Mouse (Mus musculus): Measurements from ENCODE around the gene Cep44.

Cep44 gene

DNA sequence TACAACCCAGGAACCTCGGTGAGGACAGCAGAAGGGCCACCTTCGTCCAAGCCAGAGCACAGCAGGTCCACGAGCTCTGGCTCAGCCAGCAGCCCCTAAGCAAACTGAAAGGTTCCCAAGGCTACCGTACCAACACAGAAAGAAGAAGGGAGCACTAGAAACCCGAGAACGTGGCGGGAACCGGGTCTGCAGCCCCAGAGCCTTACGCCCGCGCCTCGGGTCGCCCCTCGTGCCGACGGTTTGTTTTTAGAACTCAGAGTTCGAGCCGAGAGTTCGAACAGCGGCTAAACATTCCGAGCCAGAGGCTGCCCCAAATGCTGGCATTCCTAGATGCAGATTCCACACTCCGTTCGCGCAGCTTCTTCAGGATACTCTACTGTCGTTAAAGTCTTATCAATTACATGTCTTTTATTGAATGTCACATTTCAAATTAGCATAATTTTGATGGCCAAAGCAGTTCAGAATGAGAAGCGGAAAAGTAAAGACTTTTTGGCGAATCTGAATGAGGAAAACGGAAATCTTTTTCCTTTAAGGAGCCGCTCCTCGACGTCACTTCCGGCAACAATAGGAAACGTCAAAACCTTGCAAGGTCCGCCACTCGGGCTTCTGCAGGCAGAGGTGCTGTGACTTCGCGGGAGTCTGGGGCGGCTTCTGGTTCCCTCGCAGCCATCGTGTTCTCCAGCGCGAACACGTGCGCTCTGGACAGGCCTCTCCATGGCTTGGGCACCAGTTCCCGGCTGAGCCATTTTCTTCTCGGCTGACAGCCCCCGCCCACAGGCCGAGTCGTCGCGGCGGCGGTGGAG, at the start of gene Cep44, which contains the start of gene Fbxo8:
Gene Cep44 (minus strand): TSS at position 490 of the 803 bp plus-strand sequence.
Gene Fbxo8 (plus strand): TSS at position 533 of the 803 bp plus-strand sequence.
- peak; percentile 84 for DNase-seq

DNA sequence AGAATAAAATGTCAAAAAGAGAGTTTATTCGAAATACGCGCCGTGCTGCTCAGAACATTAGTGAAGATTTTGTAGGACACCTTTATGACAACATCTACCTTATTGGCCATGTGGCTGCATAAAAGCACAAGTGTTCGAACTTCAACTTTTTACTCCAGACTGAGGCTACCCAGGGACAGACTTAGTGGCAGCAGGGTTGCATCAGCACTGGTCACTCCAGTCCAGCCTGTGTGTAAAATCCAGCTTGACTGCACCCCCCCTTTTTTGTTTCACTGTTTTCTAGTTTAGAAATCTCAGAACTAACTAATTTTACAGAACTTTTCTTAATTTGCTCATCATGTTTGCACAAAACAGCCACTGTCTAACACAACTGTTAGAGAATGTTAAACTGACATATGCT, 40.7 kb upstream of the Cep44 start:
- no peak for DNase-seq

DNA sequence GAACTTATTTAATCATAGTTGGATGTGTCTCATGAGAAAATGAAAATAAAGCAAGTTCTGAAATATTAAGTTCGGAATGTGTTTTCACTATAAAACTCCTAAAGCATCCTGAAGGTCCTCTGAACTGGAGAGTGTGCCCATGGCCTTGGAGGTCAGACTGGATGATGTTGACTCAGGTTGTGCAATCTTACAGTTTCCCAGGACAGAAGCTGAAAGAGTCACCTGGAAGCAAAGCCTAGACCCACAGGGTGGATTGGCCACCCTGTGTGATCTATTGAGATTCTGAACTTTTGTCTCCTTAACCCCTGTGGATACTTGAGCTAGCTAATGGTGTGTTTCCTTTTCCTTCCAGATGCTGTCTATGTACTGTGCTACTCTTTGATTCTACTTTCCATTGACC, 40.2 kb upstream of the Cep44 start:
- no peak for DNase-seq

DNA sequence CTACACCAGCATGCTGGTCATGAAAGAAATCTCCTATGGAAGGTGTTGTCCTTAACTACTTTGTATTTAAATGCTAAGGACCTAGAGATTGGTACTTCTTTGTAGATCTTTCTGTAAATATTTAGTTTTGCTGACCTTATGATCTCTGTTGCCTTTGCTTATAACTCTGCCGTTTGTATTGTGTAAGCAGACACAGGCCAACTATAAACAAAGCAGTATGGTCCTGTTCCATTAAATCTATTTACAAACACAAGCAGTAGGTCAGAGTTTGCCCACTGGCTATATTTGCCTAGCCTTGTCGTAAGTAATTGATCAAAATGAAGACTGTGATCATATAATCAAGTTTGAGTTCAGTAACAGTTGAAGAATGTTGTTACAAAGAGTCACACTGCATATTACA, 38.2 kb upstream of the Cep44 start:
- DNase-seq = no peak

DNA sequence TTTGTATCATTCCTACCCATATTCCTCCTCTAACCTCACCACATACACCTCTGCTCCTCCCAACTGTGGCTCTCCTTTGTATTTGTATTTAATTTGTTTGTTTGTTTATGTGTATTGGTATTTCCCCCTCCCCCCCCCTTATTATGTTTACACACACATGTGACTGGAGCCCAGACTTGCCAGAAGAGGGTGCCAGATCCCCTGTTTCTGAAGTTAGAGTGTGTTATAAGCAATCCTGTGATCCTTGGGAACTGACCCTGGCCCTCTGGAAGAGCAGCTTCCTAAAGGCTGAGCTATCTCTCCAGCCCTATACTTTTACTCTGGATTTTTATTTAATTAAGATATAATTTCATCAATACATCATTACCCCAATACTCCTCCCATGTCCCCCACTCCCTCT, 32.0 kb upstream of the Cep44 start:
- DNase-seq = no peak

DNA sequence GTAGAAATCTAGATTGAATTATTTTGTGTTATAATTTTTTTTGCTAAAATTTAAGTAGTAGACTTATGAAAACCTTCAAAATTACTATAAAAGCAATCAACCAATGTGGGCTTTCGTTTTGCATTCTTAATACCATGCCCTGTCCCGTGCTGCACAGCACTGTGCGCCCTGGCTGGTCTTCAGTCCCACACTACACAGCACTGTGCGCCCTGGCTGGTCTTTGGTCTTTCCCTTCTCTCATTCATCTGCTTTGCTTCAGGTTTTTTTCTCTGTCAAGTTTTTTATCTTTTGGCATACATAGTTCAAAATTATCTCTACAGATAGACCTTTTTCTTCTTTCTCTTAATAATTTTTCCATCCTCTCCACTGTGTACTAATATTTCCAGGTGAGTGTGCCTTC, 30.1 kb upstream of the Cep44 start:
- no peak for DNase-seq

DNA sequence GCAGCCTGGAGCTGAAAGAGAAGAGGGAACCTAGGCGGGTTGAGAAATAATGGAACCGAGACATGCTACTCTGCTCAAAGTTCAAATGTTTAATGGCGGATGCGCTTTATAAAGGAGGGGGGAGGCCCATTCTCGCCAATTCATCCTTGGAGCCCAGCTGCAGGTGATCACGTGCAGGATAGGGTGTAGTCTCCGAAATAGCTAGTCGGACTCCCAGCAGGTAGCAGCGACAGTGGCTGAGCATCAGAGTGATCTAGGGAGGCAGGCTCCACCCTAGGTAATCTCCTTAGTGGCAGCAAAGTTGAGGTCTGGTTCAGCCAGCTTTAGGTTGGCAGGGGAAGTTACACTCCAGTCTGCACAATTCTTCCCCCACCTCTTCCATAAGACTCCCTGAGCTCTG, 16.0 kb upstream of the Cep44 start:
- no peak for DNase-seq

DNA sequence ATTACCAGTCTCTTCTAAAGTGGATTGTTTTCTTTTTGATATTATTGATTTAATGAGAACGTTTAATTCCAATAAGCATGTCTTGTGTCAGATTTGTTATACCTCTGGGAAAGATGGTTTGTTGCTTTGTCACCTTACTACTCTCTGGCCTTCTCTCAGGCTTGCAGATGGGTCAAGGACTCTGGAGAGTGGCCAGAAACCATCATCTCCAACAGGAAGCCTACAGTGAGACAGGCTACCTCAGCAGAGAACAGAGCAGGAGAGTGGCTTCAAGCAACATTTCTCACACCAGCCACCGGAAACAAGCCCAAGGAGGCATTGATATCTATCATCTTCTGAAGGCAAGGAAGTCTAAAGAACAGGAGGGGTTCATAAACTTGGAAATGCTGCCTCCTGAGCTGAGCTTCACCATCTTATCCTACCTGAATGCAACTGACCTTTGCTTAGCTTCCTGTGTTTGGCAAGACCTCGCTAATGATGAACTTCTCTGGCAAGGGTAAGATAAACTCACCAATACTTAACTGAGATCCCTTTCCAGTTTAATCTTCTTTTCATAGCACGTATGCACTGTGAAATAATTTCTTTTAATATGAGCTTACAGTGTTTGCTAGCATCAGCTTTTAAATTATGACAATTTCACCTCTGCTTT, 13.7 kb upstream of the Cep44 start:
- DNase-seq = no peak

DNA sequence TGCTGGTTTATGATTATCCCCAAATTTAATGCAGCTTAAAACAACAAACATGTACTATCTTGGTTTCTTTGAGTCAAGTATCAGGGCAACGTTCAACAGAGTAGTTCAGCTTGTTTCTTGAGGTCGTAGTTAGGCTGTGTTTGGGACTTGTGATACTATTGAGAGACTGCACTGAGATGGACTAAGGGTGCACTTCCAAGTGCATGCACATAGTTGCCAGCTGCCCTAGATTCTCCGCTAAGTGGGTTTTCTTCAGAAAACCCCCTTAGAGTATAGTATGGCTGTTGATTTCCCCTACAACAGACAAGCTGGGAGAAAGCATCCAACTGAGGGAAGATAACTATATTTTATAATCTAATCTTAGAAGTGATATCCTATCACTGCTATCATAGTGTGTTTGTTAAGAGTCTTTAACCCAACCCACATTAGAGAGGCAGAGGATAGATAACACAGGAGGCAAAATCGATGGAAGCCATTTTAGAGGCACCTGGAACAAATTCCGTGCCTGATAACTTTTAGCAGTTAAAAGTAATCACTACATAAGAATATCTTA, 1.8 kb upstream of the Cep44 start:
- DNase-seq = no peak

DNA sequence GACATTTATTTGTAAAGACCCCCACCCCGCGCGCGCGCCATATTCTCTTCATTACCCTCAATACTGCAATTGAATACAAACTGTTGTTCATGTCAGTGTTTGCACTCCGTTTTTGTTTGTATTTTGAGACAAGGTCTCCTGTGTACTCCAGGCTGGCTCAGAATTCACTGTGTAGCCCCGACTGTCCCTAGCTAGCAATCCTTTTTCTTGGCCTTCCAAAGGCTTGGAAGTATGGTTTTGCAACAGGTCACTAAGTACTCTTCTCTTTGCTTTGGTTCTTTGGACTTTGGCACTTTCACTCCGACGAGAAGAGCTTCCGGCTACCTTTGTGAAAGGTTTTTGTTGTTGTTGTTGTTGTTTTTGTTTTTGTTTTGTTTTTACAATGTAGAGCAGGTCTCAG, 1.2 kb upstream of the Cep44 start:
- no peak for DNase-seq

DNA sequence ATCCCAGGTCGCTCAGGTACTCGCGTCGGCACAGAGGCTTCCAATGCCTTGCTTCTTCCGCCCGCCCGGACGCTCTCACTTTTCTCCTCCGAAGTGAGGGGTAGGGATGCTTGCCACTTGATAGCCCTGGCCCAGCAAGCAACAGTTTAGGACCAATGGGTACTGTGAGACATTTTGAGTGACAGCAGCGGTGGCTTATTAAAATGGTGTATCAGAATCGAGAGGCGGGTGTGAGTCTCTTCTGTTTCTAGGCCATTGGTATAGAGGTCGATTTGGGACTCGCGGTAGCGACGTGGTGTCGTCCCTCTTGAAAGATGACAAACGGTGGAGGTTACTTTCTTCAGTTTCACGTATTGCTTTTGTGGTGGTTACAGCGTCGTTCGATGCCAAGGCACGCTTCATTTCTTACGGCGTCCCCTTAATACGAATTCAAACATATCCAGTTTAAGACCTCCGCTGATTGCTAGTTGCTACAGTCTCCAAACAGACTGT, 560 bp upstream of the Cep44 start:
- peak; percentile 83 for DNase-seq

DNA sequence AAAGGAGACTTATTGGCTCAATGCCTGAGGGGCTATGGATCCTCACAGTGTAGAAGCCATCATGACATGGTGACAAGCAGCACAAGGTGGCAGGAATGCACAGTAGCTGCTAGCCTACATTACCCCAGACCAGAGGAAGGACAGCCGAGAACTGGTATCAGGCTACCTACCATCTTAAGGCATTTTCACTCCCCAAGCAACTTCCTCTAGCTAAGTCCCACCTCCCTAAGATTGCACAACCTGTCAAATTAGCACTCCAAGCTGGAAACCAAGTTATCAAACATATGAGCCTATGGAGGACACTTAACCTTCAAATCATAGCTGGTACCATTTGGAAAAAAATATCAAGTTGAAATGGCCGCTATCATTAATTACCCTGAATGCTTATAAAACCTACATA, 3.0 kb downstream of the Cep44 start:
- DNase-seq = no peak

DNA sequence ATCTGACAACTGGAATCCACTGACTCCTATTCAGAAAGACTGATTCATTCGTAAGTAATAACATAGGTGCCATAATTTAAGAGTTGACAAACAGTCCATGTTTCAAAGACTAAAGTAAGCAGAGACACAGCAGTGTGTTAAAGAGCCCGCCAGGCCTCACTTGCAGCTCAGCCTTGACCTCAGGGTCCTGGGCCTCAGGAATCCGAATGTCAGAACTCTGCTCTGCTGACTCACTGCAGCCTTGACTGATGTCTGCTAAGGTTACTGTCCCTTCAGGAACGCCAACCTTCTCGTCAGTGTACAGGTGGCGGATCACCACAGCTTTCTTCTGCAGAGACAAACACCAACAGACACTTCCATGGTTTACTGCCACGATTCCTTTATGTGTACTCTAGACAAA, 10.1 kb downstream of the Cep44 start:
- no peak for DNase-seq

DNA sequence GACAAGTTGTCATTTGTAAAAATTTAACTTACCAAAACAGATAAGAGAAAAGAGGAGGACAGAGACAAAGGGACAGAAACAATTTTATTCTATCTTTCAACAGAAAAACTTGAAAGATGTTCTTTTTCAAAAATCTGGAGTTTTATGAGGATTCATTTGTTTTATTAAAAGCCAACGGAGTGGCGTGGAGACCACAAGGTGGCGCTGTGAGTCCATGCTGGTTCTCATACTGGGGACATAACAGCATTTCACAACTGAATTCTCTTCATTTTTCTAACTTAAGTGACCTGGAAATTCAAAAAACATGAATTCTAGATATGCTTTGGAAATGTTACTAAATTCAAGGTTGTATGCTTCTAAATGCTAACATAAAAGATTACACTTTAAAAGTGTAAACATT, 20.5 kb downstream of the Cep44 start:
- peak; percentile 75 for DNase-seq

DNA sequence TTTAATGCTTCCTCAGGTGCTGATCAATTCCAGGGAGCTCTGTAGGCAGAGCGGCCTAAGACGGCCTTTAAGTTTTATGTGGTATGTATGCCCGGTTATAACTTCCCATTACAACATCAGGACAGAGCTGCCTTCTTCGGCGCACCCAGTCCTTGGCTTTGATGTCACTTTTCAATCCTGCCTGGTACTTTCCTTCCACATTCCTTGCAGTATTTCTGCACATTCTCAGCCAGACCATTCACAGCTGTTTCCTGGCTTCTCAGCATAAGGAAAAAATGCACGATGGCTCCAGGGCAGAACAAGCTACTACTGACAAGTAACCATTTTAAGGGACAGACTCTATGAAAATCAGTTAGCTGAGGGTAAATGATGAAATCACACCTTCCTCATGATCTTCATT, 22.0 kb downstream of the Cep44 start:
- DNase-seq = no peak

DNA sequence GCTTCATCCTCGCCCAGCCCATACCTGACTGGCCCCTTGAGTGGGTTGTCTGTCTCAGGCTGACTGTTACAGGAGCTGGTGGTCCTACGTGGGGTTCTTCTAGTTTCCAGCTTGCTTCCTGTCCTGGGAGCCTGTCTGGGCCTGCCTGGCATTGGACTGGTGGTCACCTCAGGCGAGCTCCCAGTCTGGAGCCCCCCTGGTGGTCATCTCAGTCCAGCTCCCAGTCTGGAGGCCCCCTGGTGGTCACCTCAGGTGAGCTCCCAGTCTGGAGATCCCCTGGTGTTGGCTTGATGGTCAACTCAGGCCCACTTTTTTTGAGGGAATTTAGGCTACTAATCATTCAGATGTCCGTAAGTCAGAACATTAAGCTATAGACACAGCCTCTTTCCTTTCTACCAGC, 29.8 kb downstream of the Cep44 start:
- no peak for DNase-seq

DNA sequence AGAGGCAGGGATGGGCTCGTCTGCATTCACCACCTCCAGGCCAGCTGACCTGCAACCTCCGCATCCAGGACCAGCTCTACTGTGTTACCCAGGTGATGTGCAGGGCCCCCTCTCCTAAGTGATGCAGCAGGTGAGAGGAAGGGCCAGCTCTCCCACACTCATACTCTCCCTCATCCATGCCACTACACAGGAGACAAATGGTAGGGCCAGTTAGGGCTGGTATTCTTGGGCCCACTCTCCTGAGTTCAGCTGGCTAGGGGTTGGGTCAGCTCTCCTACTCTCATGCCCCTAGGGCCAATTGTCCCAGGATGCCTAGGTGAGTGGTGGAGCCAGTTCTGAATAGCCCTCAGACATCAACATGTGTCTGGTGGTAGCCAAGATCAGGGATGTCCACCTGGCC, 30.6 kb downstream of the Cep44 start:
- DNase-seq = no peak

DNA sequence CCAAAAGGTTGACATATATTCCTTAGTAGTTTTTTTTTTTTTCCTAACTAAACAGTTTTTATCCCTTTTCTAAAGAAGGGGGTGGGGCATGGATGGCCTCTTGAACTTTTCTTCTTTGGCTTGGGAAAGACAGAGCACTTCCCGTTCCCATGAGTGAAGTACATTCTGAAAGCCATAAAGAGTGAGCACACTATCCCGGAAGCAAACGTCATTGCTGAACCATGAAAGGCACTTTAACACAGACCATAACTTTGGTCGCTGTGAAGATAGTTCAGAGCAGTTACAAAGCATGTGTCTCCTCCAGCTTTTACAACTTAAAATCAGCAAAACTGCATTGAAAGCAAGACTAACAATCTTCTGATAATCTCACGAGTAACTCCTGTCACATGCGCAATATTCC, 32.0 kb downstream of the Cep44 start:
- DNase-seq = no peak

DNA sequence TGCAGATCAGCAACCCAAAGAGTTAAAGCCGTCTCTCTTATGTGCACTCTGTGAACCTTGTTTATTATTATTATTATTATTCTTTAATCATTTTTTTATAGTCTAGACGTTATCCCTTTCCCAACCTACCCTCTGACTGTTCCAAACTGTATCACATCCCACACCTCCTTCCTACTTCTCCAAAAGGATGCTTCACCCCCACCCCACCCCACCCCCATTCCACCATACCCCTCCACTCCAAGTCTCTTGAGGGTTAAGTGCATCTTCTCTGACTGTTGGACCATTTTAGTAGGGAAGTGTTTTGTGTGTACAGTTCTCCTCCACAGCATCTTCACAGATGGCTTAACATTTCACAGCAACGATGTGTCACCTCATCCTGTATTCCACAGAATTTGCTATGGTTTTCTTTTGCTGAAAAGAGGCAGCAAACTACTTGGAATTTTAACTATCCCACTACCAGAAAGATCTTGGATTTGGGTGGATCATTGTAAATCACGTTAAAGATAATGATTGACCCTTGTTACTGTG, 41.8 kb downstream of the Cep44 start:
- no peak for DNase-seq

DNA sequence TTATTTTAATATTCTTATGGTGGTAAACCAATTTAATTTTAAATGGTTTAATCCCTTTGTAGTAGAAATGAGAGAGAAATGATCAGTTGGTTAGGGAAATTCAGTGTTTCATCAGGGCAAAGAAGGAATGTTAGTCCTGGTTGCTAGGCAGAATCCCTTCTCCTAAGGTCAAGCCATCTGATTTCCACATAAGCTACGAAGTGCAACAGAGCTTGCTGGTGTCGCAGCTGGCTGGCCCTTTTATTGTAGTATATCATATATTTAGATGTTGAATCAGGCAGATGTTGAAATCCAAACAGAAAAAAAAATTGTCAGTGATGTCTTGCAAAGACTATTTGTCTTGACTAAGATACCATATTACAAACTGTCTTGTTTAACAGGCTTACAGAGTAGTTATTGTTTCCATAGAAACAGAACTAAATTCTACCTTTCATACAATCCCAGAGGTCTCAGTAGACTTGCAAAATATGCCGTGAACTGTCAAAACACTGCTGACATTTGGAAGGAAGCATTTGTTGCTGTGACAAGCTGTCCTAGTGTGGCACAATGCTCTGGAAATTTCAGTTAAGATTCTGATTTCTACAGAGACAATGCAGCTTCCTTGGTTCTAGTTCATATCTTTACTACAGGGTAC, 42.4 kb downstream of the Cep44 start:
- no peak for DNase-seq

DNA sequence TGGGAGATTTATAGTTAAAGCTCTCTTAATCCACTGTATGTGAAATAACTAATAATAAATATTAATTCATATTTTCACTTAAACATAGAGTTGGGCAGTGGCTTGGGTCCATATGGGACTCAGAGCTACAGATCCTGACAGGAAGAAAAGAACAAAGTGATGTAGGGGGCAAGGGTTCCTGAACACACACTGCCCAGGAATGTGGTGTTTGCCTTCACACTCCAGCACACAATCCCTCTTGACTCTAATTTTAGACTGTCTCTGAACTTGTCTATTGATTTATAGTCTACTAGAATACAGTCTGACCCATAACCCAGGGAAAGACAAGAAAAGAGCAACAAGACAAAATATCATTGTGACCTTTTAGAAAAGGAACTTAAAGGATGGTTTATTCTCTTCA, 48.9 kb downstream of the Cep44 start:
- DNase-seq = no peak

DNA sequence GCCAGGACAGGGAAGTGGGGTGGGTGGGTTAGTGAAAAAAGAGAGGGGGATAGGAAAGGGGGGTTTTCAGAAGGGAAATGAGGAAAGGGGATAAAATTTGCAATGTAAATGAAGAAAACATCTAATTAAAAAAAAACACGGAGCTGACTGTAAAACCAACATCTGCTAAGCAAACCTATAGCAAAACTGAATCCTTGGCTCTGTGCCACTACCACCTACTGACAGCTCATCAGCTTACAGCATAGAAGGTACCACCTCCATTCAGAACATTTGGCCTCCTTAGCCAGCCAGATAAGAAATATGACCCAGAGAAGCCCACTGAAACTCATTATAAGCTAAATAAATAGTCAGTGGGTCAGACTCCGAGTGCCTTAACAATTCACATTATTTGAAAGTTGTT, 61.4 kb downstream of the Cep44 start:
- DNase-seq = no peak

DNA sequence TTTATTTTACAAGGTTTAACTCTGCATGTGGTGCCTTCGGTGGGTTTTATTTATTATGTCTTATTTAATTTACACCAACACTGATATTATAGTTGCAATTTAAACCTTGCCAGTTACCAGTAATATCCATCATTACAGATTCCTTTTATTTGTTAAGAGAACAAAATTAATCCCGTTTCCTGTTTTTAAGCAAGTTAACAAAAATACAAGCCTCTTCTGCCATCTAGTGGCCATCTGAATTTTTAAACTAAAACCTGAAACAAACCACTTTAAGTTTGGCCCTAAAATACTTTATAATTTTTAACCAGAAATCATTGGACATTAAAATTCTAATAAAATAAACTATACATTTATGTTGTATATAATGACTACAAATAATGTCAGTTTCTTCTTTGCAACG, 64.8 kb downstream of the Cep44 start:
- no peak for DNase-seq
